Mouse (Mus musculus): ENCODE measurements at regions not wholly inside any gene's neighbourhood (a gene's known extent, or its start where the extent isn't known, plus 50 kb on each side); places are given as distances from the start of the nearest gene placed in this dataset.

- in situ Hi-C loops (cut with MboI; ENCODE audit: low pct_unique_long_range_greater_than_20kb in 1 of 2, low sequenced_read_pairs in 2 of 2, unreplicated experiment in 1 of 2), result no loop called here
Measured at GRCm38 (mm10) chrX:129390920-129391319, 358.6 kb upstream of the Diaph2 start.

- in situ Hi-C loops (cut with MboI; ENCODE audit: low pct_unique_long_range_greater_than_20kb in 1 of 2, low sequenced_read_pairs in 2 of 2, unreplicated experiment in 1 of 2), result no loop called here
Measured at GRCm38 (mm10) chrX:129407778-129408177, 341.8 kb upstream of the Diaph2 start.

- in situ Hi-C loops (cut with MboI; ENCODE audit: low pct_unique_long_range_greater_than_20kb in 1 of 2, low sequenced_read_pairs in 2 of 2, unreplicated experiment in 1 of 2), result no loop called here
Measured at GRCm38 (mm10) chrX:129410079-129410478, 339.5 kb upstream of the Diaph2 start.

- in situ Hi-C loops (cut with MboI; ENCODE audit: low pct_unique_long_range_greater_than_20kb in 1 of 2, low sequenced_read_pairs in 2 of 2, unreplicated experiment in 1 of 2), result no loop called here
Measured at GRCm38 (mm10) chrX:129412939-129413627, 336.5 kb upstream of the Diaph2 start.

- in situ Hi-C loops (cut with MboI; ENCODE audit: low pct_unique_long_range_greater_than_20kb in 1 of 2, low sequenced_read_pairs in 2 of 2, unreplicated experiment in 1 of 2), result no loop called here
Measured at GRCm38 (mm10) chrX:129413628-129414000, 335.9 kb upstream of the Diaph2 start.

GRCm38 (mm10) chrX:129415326-129415725 lies 334.2 kb upstream of the Diaph2 start:
- in situ Hi-C loops (cut with MboI; ENCODE audit: low pct_unique_long_range_greater_than_20kb in 1 of 2, low sequenced_read_pairs in 2 of 2, unreplicated experiment in 1 of 2), result no loop called here

- in situ Hi-C loops (cut with MboI; ENCODE audit: low pct_unique_long_range_greater_than_20kb in 1 of 2, low sequenced_read_pairs in 2 of 2, unreplicated experiment in 1 of 2), result no loop called here
Measured at GRCm38 (mm10) chrX:129448545-129448944, 301.0 kb upstream of the Diaph2 start.

GRCm38 (mm10) chrX:129476216-129476615 lies 273.3 kb upstream of the Diaph2 start:
- in situ Hi-C loops (cut with MboI; ENCODE audit: low pct_unique_long_range_greater_than_20kb in 1 of 2, low sequenced_read_pairs in 2 of 2, unreplicated experiment in 1 of 2), result loop anchor here in 1 of 2 experiments (10.0 kb wide), 1 partner anchor 171 kb away; no protein-coding TSS in a partner anchor

GRCm38 (mm10) chrX:129494562-129494961 lies 255.0 kb upstream of the Diaph2 start:
- in situ Hi-C loops (cut with MboI; ENCODE audit: low pct_unique_long_range_greater_than_20kb in 1 of 2, low sequenced_read_pairs in 2 of 2, unreplicated experiment in 1 of 2), result no loop called here

Data from mouse embryonic stem cell (cell line).